Mouse (Mus musculus) forelimb bud, embryonic 11.5 days (tissue): ENCODE data around the gene Patj.

Experiments used
- DNase-seq: peaks from one replicate; pipeline ENCODE4 v3.0.0-alpha.2; 2012; ENCODE audit warnings: low read depth, low spot score

Gene Patj

DNA sequence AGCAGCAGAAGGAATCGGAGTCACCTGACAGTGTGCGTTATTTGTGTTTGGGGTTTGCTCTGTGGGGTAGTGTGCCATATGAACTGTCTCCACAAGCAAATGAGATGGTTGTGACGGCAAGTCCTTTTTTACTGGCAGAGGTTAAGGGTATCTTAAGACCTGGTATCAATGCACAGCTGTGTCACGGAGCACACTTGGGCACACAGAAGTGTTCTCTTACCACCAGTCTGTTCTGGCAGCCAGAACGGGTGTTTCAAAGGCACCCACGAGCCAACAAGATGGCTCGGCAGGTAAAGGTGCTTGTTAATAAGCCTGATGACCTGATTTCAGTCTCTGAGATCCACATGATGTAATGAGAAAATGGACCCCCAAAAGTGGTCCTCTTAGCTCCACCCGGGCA is 243.1 kb downstream of the Patj start:
- no peak for DNase-seq

DNA sequence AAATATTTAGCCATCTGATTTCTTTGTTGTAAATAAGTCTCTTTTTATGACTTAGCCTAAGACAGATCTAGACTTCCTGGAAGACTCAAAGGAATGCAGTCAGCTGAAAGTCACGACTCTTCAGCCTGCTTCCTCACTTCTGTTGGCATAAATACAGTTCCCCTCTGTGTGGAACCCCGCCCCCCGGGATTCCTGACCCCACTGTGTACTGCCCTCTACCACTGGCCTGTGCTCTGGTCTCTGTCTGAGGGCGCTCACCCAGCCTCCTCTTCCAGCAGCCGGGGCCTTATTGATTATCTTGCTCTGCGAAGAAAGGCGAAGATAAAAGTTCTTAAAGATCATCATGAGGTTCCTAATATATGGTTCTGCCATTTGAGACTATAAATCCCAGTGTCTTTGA is 258.1 kb downstream of the Patj start:
- DNase-seq, result no peak

DNA sequence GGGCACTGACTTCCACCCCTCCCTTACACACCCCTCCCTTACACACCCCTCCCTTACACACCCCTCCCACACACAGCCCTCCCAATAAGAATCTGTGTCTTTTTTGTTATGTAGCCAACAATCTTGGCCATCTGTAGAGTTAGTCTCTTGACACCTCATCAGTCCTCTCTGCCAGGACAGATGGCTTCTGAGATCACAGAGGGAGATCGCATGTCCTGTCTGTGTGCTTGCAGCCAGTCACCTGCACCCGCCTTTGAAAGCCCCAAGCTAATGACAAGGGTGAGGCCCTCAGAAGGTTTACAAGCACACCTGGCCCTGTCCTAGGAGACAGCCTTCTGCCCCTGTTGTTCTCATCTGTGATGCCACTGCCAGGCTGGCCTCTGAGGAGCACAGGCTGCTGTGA is 258.8 kb downstream of the Patj start:
- peak; percentile 32 for DNase-seq

DNA sequence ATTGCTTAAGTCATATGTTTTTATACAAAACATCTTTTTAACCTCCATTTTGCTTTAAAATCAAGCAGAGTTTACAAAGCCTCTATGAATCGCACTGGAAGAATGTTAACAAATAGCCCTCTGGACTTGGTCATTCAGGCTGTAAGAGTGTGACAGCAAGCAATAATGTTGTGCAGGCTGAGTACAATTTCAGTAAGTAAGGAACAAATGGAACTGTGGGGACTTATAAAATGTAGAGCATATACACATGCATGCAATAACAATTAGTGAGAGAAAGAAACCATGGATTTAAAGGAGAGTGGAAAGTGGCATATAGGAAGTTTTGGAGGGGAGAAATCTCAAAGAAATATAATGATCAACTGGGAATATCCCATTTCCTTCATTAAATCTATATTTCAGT is 261.2 kb downstream of the Patj start:
- no peak for DNase-seq

DNA sequence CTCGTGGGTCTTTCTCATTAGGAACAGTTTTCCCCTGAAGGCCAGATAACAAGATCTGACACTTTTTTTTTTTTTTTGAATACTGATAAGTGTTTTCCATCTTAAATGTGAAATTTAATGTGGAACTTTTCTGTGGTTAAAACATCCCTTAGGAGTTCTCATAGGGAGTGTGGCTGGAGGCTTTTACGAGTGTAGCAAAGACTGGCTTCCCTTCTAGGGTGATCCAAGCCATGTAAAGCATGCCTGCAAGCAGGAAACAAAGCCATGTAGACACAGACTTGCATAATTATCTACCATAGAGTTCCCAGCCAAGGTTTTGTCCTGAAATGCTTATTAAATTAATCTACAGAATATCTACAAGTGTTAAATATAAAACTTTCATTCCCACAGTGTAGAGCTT is 263.4 kb downstream of the Patj start:
- DNase-seq, result no peak

DNA sequence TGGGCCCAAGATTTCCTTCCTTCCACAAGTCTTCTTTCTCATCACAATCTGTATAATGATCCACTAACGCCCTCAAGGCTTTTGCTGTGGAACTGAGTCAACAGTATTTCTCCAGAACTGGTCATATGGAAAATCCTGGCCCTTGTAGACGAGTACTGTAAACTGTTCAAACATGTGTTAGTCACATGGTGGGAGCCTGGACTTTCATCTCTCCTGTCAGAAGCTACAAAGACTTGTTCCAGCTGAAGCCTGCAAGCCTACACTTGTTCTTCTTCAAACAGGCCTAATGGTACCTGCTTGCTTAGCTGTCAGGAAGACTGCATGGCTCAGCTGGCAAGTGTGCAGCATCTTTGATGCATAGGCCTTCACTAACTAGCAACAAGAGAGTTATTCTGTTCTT is 264.9 kb downstream of the Patj start:
- DNase-seq, result no peak

DNA sequence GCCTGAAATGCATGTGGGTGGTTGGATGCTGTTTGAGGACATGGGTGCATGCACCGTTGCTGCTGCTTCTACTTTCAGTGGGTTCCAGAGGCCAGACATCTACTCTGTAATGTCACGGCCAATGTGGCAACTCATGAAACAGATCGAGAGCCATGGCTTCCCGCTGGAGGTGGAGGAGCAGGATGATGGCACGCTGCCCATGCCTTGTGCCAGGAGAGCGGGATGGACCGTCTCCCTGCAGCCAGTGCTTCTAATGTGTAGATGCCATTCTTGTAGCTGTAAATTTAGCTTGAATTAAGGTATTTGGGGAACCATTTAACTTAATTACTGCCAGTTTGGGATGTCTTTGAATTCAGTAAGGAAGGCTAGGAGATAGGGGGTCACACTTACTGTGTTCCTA is 270.3 kb downstream of the Patj start:
- DNase-seq, result no peak

DNA sequence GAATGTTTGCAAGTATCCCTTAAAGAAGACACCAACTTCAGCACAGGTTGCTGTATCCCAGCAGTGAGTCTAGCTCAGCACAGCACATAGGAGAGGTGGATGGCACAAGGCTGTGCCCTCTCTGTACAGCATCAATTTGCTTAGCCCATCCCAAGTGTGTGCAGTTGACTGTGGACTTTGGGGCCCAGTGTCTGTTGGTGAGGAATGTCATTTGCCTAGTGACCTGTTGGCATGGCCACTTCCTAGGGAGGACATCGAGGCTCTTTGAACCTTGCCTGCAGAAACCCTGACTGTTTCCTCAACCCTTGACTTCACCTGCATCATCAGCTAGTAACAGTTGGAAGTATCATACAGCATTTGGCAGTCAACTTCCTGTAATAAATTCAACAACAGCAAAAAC is 270.9 kb downstream of the Patj start:
- no peak for DNase-seq

DNA sequence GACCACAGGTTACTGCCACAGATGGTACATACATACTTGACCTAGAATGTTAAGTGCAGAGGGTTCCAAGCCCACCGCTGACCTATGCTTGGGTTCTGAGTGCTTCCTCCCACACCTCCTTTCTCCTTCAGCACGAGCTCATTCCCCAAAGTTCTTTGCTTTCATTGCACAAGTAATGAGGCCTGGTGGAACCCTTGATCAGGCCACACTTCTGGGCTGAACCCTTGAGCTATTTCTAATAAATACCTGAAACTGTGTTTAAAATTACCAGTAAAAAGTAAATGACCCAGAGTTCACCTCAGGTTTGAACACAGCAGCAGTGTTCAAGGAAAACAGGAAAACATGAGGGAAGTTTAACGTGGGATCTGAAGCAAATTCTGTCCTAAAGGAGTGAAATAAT is 271.4 kb downstream of the Patj start:
- peak; percentile 57 for DNase-seq

DNA sequence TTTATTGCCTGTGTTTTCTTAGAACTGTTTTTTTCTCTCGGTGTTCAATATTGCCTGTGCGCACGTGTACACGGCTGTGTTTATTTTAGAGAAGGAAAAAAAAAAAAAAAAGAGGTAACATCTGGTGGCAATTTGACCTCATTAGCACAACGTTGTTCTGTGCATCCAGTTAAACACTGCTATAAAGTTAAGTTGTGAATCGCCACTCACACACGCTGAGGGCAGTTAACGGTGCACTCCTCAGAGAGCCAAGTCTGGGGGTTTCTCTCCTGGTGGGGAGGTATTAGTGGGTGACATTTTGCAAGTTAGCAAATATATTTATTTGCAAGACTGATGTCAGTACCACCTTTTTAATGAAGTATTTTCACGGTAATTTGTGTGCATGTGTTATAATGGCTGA is 281.9 kb downstream of the Patj start:
- peak; percentile 83 for DNase-seq

DNA sequence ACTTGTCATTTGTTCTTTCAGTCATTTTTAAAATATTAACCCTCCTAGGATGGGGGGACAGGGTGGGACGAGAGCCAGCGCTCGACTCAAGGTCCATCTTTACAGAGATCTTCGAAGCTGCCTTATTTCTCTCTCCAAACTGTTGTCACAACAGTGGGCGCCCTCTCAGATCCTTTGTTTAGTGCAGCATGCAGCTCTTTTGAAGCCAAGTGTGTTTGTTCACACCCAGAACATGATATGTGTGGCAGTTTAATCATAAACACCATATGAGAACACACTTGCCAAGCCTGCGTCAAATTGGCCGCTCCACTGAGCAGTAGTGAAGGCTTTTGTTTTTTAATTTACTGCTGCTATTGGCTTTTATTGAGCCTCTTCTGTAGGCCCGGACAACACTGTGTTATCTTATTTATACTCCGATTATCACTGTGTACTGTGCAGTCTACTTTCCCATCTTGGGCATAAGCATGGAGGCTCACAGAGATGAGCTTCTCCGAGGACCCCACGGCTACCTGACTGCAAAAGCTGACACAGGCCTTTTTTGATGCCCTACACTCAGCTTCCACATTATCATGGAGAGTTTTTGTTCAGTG is 291.2 kb downstream of the Patj start:
- no peak for DNase-seq

DNA sequence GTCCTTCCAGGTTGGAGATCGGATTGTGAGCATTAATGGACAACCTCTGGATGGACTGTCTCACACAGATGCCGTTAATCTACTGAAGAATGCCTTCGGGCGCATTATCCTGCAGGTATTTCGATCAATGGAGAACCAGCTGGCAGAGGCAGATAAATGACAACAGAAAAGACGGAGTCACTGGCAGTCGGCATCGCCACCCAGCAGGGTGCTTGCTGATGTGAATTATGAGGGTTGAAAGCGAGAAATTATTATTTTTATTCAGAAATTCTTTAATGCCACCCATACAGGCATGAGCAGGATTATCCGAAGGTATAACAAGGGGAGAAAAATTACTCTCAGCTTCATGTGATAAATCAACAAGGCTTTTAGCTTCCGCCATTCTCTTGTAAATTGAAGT is 292.5 kb downstream of the Patj start:
- no peak for DNase-seq

DNA sequence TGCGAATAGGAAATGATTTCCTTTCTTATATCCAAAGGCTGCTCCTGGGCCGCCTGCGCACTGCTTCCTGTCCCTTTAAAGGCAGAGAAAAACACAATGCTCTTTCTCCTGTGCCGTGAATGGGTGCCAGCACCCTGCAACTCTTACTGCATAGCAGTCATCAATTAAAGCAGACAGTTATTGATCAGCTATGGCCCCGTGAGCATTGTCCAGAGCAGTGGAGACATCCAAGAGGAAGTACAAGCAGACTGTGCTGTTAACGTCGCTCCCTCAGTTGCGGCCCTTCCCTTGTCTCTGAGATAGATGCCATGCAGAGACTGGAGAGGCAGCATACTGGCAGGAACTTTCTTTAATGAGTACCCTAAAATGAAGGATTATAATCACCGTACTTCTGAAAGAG is 292.9 kb downstream of the Patj start:
- DNase-seq, result no peak

DNA sequence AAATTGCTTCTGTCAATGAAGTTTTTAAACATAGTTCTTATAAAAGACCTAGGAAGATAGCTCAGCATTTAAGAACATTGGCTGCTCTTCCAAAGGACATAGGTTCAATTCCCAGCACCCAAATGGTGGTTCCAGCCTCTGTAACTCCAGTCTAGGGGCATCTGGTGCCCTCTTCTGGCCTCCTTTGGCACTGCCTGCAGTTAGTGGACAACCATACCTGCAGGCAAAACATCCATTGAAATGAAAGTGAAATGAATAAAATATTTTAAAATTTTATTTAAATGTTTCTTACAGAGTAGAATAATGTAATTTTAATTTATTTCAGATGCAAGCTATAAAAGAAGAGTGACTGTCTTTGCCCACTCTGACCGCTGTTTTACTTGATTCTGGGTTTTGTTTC is 294.4 kb downstream of the Patj start:
- no peak for DNase-seq

DNA sequence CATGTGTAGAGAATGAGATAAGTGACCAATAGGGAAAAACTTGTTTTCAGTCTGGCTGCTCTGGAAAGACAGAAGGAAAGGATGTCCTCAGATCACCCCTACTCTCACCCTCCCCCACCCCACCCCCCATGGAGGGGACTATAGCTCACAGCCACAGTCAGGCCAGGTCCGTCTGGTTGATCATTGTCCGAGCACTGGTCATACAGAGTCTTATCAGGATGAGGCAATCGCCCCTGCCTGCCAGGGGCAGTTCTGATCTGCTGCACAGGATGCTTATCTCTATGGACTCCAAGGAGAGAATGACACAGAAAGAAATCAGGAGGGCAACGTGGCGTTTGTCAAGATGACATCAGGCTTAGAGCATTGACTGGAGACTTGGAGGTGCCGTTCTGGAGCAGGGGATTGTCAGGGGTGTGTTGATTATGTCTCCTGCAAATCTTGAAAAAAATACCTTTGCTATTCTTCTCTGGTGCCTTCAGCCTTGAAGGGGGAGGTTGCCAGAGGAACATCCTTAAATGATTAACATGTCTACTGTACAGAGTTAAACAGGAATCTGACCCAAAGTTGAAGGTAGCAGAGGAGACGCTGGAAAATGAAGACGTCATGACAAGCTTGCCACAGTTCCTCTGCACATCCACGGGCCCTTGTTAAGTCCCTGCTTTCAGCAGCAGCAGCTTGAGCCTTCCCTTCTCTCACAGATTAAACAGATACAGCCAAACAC is 298.0 kb downstream of the Patj start:
- DNase-seq, result no peak

DNA sequence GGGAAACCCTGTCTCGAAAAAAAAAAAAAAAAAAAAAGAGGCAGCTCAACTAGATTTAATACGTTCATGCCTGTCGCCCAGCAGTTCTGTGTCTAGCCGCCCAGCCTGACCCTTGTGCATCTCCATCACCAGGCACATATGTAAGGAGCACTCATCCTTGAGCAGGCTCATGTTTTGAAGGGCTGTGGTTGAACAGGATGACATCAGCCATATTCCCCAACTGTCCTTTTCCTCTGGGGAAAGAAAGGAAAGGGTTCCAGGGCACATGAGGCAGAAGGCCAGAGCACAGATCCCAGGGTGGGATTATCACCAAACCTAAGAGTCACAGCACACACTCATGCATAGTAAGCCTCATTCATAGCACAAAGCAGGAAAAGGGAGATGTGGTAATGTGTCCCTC is 302.3 kb downstream of the Patj start:
- no peak for DNase-seq

DNA sequence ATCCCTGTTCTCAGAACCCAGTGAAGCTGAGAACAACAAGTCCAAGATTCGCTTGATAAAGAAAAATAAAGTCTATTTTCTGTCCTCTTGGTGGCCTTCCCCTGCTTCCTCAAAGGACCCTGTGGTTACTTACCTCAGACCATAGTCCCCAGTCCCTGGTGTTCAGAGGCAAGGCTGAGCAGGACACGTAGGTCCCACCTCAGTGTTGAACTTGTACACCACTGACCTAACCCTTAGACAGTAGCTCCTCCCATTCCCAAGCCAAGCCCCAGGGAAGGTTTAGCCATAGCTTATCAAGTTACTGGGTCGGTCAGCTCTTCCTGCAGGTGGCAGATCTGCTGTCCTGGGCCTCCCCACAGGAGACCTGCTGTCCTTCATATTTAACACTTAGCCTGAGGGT is 303.3 kb downstream of the Patj start:
- DNase-seq, result no peak

DNA sequence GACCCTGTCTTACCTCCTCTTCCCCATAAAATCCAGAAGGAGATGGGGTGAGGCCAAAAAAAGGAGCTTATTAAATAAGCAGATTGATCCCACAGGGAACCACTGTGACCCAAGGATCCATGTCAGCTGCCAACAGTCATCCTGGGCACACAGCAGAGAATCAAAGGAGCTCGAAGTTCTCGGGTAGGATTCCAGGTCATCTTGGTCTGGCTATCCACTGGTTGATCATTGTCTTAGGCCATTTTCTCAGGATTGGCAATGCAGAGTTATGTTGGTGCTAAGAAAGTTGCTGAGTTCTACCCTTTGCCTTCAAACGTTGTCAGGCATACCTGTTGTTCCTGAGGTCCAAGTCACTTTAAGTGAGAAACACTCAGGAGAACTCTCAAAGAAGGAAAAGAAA is 304.6 kb downstream of the Patj start:
- no peak for DNase-seq

DNA sequence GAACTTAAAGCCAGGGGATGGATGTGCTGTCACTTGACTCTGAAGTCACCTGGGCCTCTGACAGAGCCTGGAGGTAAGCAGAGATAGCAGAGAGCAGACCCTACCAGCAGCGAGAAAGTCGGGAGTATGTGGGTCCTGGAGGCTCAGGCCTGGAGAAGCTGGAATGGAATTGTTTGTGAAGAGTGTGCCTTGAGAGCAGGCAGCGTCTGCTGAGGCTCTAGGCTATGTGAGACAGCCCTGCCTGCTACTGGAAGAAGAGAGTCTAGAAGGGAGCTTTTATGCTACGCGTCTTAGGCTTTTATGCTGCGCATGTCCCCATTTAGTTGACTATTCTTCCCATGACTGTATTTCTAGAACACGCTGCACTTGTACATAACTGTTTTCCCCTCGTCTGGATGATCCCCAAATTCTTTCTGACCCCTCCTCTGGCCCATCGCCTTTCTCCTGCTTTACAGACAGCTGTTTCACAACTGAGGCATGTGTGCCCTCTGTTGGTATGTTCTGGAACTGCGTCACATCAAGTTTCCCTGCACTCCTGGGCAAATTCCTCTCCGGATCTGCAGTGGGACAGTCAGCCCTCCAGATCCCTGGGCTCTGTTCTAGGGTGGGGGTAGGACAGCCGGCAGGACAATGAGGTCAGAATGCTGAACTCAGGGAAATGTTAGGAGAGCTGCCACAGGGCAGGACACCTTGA is 306.8 kb downstream of the Patj start:
- peak; percentile 86 for DNase-seq

DNA sequence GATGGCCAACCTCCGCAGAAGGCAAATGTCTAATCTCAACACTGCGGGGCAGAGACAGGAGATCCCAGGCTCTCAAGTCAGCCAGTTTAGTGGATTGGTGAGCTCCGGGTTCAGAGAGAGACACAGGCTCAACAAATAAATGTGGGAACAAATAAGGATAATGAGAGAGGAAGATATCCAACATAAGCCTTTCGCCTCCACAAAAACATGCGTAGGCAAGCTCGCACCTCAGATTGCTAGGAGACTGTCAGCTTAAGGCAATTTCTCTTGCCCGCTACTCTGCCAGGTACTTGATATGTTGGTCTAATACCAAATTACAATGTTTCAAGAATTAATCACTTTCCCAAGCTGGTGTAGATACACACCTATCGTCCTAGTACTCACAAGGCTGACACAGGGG is 315.3 kb downstream of the Patj start:
- DNase-seq, result no peak

DNA sequence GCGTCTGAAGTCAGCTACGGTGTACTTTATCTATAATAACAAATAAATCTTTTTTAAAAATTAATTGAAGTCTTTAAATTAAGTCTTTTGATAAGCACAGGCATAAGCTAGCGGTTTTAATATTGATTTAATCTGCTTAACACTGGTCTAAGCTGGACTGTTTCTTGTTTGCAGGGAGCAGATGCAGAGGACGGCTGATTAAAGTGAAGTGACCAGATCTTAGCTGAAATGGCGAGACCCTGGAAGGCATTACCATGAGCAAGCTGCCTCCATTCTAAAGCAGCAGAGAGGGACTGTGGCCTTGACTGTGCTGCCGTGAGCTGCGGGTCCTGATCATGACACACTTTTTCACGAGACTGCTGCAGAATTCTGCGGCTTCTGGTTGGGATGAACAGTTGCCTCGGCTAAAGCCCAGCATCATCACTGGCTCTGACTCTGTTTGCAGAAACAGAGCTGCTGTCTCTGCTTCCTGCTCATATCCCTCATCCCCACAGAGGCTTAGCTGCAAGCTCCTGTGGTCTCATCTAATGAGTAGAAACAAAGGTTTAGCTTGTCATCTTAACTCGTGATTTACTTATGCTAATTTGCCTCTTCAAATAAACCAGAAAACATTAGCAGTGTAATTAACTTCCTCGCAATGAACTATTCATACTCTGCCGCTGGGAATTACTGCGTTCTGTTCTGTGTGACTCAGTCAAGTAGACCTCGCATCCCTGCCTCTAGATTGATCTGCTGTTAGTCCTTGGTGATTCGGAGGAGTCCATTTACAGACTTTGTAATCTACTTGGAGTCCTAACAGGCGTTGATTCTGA is 322.4 kb downstream of the Patj start:
- DNase-seq, result no peak

DNA sequence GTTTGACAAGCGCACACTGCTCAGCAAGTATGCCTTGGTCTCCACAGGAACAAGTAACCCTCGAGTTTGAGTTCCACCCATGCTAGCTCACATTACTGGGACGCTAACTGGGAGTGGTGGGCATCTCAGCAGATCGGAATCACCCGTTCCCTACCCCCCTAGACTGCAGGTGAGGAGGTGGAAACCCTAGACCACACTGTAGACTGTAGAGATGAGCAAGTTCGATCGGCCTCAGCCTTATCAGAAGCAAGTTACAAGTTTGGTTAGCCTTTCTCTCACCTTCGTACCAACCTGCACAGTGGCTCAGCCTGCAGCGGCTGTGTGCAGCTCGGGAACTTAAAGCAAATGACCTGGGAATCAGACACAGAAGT is 322.9 kb downstream of the Patj start:
- DNase-seq, result no peak
